Mouse (Mus musculus): ENCODE data around the gene Sin3b. TPM values are rescaled to one million over a fixed set of nuclear protein-coding genes. Genes with fewer than 3 reads are reported as not detected.
"Not testable (repeated sequence)": the region's sequence is repeated elsewhere in the genome, so short reads cannot be mapped to it uniquely, and the experiment has no call there.

Sin3b gene
- polyA plus RNA-seq, 1 experiment: 394 TPM

GRCm38 (mm10) chr8:72682051-72682687 is 40.9 kb upstream of the Sin3b start:
- WGBS: 96% methylated on average over 4 of the region's 4 CpGs
- Histone ChIP-seq H3K27ac (ENCODE audit: control insufficient read depth, insufficient read depth, low read length) (peak overlapping the region; percentile 17; the same call in 1 of the 2 replicates), H3K27me3 (ENCODE audit: control insufficient read depth, insufficient read depth, low read length) (no peaks in the 10 kb centered on the region), H3K4me1 (replicated peaks; ENCODE audit: control insufficient read depth, insufficient read depth, low read length) (peaks cover 36% of the 10 kb centered on the region), H3K4me3 (ENCODE audit: control insufficient read depth, insufficient read depth, low read length) (no peak overlapping the region), H3K36me3 (ENCODE audit: control insufficient read depth, insufficient read depth, low read length) (no peaks in the 10 kb centered on the region)
- DNase-seq: no peak
- no peak for TF ChIP-seq POLR2A (IDR thresholded peaks at IDR 0.05; ENCODE audit: control insufficient read depth, extremely low read depth, insufficient read depth, low read length, poor library complexity)
- TF ChIP-seq CTCF (IDR thresholded peaks at IDR 0.05; ENCODE audit: borderline replicate concordance, control insufficient read depth, extremely low read depth, insufficient read depth, low read length, poor library complexity): no peak

GRCm38 (mm10) chr8:72683010-72683521 is 40.0 kb upstream of the Sin3b start:
- no peaks in the 10 kb centered on the region for H3K27me3 ChIP-seq (ENCODE audit: control insufficient read depth, insufficient read depth, low read length)
- peak overlapping the region; percentile 53 for H3K27ac ChIP-seq (ENCODE audit: control insufficient read depth, insufficient read depth, low read length)
- no peak overlapping the region for H3K4me3 ChIP-seq (ENCODE audit: control insufficient read depth, insufficient read depth, low read length)
- H3K4me1 ChIP-seq (replicated peaks; ENCODE audit: control insufficient read depth, insufficient read depth, low read length): peaks cover 28% of the 10 kb centered on the region
- 14% methylated on average over 2 of the region's 2 CpGs for WGBS
- TF ChIP-seq POLR2A (IDR thresholded peaks at IDR 0.05; ENCODE audit: control insufficient read depth, extremely low read depth, insufficient read depth, low read length, poor library complexity) (no peak), CTCF (IDR thresholded peaks at IDR 0.05; ENCODE audit: borderline replicate concordance, control insufficient read depth, extremely low read depth, insufficient read depth, low read length, poor library complexity) (no peak)
- peaks cover 3% of the 10 kb centered on the region; the same call in 1 of the 2 replicates for H3K36me3 ChIP-seq (ENCODE audit: control insufficient read depth, insufficient read depth, low read length)
- peak; percentile 16 for DNase-seq

- DNase-seq; H3K36me3 ChIP-seq (ENCODE audit: control insufficient read depth, insufficient read depth, low read length); H3K27me3 ChIP-seq (ENCODE audit: control insufficient read depth, insufficient read depth, low read length); H3K4me3 ChIP-seq (ENCODE audit: control insufficient read depth, insufficient read depth, low read length); H3K27ac ChIP-seq (ENCODE audit: control insufficient read depth, insufficient read depth, low read length): not testable (repeated sequence)
- H3K4me1 ChIP-seq (replicated peaks; ENCODE audit: control insufficient read depth, insufficient read depth, low read length): peaks cover 26% of the 10 kb centered on the region
- 82% methylated on average over 5 of the region's 5 CpGs for WGBS
Observed at GRCm38 (mm10) chr8:72683572-72684099, 39.4 kb upstream of the Sin3b start.

- no peaks in the 10 kb centered on the region for H3K27me3 ChIP-seq (ENCODE audit: control insufficient read depth, insufficient read depth, low read length)
- peaks cover 4% of the 10 kb centered on the region; the same call in 1 of the 2 replicates for H3K36me3 ChIP-seq (ENCODE audit: control insufficient read depth, insufficient read depth, low read length)
- DNase-seq: no peak
- no peaks in the 10 kb centered on the region for H3K4me1 ChIP-seq (replicated peaks; ENCODE audit: control insufficient read depth, insufficient read depth, low read length)
- no peak overlapping the region for H3K4me3 ChIP-seq (ENCODE audit: control insufficient read depth, insufficient read depth, low read length)
- no peak for TF ChIP-seq POLR2A (IDR thresholded peaks at IDR 0.05; ENCODE audit: control insufficient read depth, extremely low read depth, insufficient read depth, low read length, poor library complexity)
- no peak for TF ChIP-seq CTCF (IDR thresholded peaks at IDR 0.05; ENCODE audit: borderline replicate concordance, control insufficient read depth, extremely low read depth, insufficient read depth, low read length, poor library complexity)
- H3K27ac ChIP-seq (ENCODE audit: control insufficient read depth, insufficient read depth, low read length): no peak overlapping the region
- WGBS: 100% methylated on average over 2 of the region's 2 CpGs
Observed at GRCm38 (mm10) chr8:72698349-72698926, 24.6 kb upstream of the Sin3b start.

DNA sequence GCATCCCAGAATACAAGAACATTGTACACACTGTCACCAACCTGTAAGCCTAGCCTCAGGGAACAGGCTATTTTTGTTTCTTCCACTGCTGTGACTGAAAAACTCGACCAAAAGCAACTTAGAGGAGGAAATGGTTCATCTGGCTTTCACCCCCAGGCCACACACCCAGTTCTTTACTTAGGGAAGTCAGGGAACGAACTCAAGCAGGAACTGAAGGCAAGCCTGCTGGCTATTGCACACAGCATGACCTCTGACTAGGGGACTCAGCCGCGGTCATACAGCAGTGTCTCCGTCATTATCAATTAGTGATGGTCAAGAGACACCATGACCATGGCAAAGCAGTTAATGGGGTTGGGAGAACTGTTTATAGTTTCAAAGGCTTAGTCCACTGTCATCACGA is 10.5 kb upstream of the Sin3b start:
- 74% methylated on average over 6 of the region's 6 CpGs for WGBS
- H3K27ac ChIP-seq (ENCODE audit: control insufficient read depth, insufficient read depth, low read length): no peak overlapping the region
- DNase-seq: no peak
- H3K4me1 ChIP-seq (replicated peaks; ENCODE audit: control insufficient read depth, insufficient read depth, low read length): no peaks in the 10 kb centered on the region
- H3K27me3 ChIP-seq (ENCODE audit: control insufficient read depth, insufficient read depth, low read length): no peaks in the 10 kb centered on the region
- H3K36me3 ChIP-seq (ENCODE audit: control insufficient read depth, insufficient read depth, low read length): no peaks in the 10 kb centered on the region
- TF ChIP-seq CTCF (IDR thresholded peaks at IDR 0.05; ENCODE audit: borderline replicate concordance, control insufficient read depth, extremely low read depth, insufficient read depth, low read length, poor library complexity) (no peak), POLR2A (IDR thresholded peaks at IDR 0.05; ENCODE audit: control insufficient read depth, extremely low read depth, insufficient read depth, low read length, poor library complexity) (no peak)
- H3K4me3 ChIP-seq (ENCODE audit: control insufficient read depth, insufficient read depth, low read length): no peak overlapping the region

DNA sequence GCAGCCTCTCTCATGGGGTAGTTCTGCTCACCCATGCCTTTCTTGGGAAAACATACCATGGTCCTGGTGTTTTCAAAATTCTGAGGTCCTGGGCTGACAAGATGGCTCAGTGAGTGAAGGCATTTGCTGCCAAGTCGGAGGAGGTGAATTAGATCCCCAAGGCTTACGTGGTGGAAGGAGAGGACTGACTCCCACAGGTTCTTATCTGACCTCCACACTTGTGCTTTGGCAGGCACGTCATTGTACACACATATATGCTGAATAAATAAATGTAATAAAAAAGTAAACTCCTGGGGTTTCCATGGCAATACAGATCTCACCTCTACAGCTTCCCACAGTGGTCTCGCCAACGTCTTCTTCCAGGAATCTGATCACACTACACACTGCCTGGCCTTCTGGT is 6.5 kb upstream of the Sin3b start:
- Histone ChIP-seq H3K4me1 (replicated peaks; ENCODE audit: control insufficient read depth, insufficient read depth, low read length) (no peaks in the 10 kb centered on the region), H3K27me3 (ENCODE audit: control insufficient read depth, insufficient read depth, low read length) (no peaks in the 10 kb centered on the region), H3K27ac (ENCODE audit: control insufficient read depth, insufficient read depth, low read length) (no peak overlapping the region), H3K4me3 (ENCODE audit: control insufficient read depth, insufficient read depth, low read length) (no peak overlapping the region), H3K36me3 (ENCODE audit: control insufficient read depth, insufficient read depth, low read length) (no peaks in the 10 kb centered on the region)
- DNase-seq: no peak
- TF ChIP-seq POLR2A (IDR thresholded peaks at IDR 0.05; ENCODE audit: control insufficient read depth, extremely low read depth, insufficient read depth, low read length, poor library complexity) (no peak), CTCF (IDR thresholded peaks at IDR 0.05; ENCODE audit: borderline replicate concordance, control insufficient read depth, extremely low read depth, insufficient read depth, low read length, poor library complexity) (no peak)
- WGBS: 96% methylated on average over 5 of the region's 5 CpGs
